Mouse (Mus musculus) MEL (cell line): ENCODE data around the gene Triml1.

Experiments
- CHD1 ChIP-seq: IDR thresholded peaks from 2 replicates; pipeline ENCODE4 v1.6.1; 2012; ENCODE audit warnings: low read depth, mild to moderate bottlenecking, inconsistent platforms, low read length, improper control_type of control experiment
- CTCF ChIP-seq, 3 experiments: IDR thresholded peaks in 2 of 3; conservative IDR thresholded peaks in 1 of 3; 2 replicates each; pipeline ENCODE4 v1.5.1; 2011 to 2012; ENCODE audit warnings: low read length in 3 of 3, low read depth in 2 of 3, mild to moderate bottlenecking in 2 of 3, improper control_type of control experiment in 1 of 3, inconsistent platforms in 1 of 3, mixed read lengths in 1 of 3, moderate library complexity in 1 of 3; ENCODE audit not compliant: control insufficient read depth in 1 of 3, insufficient read depth in 1 of 3, poor library complexity in 1 of 3, severe bottlenecking in 1 of 3
- EP300 ChIP-seq, 2 experiments: IDR thresholded peaks; 2 replicates each; pipeline ENCODE4 v1.6.1; 2011; ENCODE audit warnings: improper control_type of control experiment in 2 of 2, low read length in 2 of 2, low read depth in 1 of 2, mild to moderate bottlenecking in 1 of 2
- HCFC1 ChIP-seq: IDR thresholded peaks from 2 replicates; pipeline ENCODE4 v1.6.1; 2012; ENCODE audit warnings: low read depth, mild to moderate bottlenecking, inconsistent platforms, low read length, improper control_type of control experiment, moderate library complexity
- JUND ChIP-seq: IDR thresholded peaks from 2 replicates; pipeline ENCODE4 v1.6.1; 2011; ENCODE audit warnings: low read depth, mild to moderate bottlenecking, improper control_type of control experiment, low read length
- MYC ChIP-seq: IDR thresholded peaks from 2 replicates; pipeline ENCODE4 v1.6.1; 2011; ENCODE audit warnings: low read depth, mild to moderate bottlenecking, low read length, improper control_type of control experiment, moderate library complexity
- POLR2A ChIP-seq, 2 experiments: IDR thresholded peaks; 2 replicates each; pipeline ENCODE4 v1.6.1; 2011 to 2012; ENCODE audit warnings: low read length in 2 of 2, mild to moderate bottlenecking in 2 of 2, control low read depth in 1 of 2, improper control_type of control experiment in 1 of 2, low read depth in 1 of 2, moderate library complexity in 1 of 2; ENCODE audit not compliant: control insufficient read depth in 1 of 2, insufficient read depth in 1 of 2, poor library complexity in 1 of 2
- USF1 ChIP-seq: IDR thresholded peaks from 2 replicates; pipeline ENCODE4 v1.6.1; 2014; ENCODE audit warnings: low read depth, mild to moderate bottlenecking, inconsistent platforms, low read length, improper control_type of control experiment, moderate library complexity

- TF ChIP-seq USF1: no peak
- no peak for TF ChIP-seq MYC
- TF ChIP-seq HCFC1: no peak
- TF ChIP-seq EP300 (IDR thresholded peaks at IDR 0.05; ENCODE audit: low read depth in 1 of 2, low read length in 2 of 2): no peak
- TF ChIP-seq JUND: no peak
- TF ChIP-seq POLR2A (IDR thresholded peaks at IDR 0.05; ENCODE audit: control insufficient read depth in 1 of 2, insufficient read depth in 1 of 2, low read depth in 1 of 2, low read length in 2 of 2, poor library complexity in 1 of 2): no peak
- TF ChIP-seq CTCF (IDR thresholded peaks at IDR 0.05 in 2 of 3, conservative IDR thresholded peaks at IDR 0.05 in 1 of 3; ENCODE audit: control insufficient read depth in 1 of 3, insufficient read depth in 1 of 3, low read depth in 2 of 3, low read length in 3 of 3, poor library complexity in 1 of 3, severe bottlenecking in 1 of 3): no peak
- TF ChIP-seq CHD1: no peak
Measured at GRCm38 (mm10) chr8:43180054-43180690, 38.9 kb upstream of the Triml1 start, which contains the start of gene Triml2.
